Mouse (Mus musculus) v-Abl transformed pro-B cells (cell line): ENCODE measurements around the gene Impg1.

ENCODE experiments used
- in situ Hi-C, 2 experiments: fragments of 400-800 bp; cut with MboI; formaldehyde crosslinking; loops; one replicate each; pipeline ENCODE4 v1.15.1; 2025; ENCODE audit not compliant: unreplicated experiment in 2 of 2

Impg1 gene

DNA sequence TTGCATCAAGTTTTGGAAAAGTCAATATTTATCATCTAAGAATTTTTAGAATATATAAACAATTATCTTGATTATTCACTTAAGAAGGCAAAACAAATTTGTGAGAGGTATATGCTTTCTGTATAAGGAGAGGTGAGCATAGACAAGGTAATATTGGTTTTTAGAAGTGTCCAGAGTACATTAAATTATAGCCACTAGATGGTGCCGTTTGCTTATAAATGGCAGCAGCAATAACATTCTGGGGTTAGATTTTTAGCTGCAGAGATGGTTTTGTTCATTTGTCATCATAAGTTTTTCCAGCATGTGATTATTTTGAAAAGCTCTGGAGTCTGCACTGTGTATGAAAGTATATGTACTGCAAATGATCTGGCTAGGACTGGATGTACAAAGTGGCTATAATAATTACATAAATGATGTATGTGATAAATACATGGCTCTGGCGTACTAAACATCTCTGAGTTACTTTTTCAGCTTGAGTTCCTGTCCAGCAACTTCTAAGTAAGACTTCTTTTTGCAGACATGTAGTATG, 172.2 kb downstream of the Impg1 start:
- in situ Hi-C loops, result no loop called here

DNA sequence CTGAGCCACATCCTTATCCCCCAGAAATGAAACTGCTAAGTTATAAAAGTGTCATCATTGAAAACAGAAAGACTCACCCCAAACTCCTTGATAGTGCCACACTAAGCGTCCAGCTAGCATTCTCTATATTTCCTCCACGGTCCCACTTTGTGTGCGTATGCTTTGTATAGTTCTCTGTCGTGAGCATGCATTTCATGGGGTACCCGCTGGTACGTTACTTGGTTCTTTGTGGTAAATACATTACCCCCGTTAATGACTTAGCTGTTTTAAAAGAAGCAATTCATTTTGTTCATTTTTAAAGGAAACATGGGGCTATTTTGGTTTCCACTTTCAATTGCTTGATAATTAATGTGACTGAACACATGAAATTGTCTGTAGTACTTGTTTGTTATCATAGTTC, 178.4 kb downstream of the Impg1 start:
- in situ Hi-C loops, result no loop called here

DNA sequence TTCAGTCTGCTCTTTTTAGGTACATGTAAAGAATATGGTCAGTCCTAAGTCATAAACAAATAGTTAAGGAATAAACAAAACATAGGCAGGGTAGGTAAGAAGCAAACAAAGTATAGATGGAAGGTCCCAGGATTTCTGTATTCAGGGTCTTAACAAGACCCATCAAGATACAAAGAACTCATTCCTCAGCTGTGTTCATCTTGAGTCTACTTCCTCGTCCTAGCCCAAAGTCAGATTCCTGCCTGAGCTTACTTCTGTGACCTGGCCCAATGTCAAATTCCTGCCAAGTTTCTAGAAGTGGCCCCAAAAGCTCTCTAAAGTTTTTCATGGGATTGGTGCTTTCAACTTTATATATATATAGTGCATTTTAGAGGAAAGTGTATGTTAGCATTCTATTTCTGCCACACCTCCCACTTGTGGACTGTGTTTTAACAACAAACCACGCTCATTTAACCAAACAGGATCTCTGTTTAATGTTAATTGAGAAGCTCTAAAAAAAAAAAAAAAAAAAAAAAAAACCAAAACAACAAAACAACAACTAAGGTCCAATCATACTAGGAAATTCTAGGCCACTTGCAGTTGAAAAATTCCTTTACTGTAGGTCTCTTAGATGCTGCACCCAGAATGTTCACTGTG, 180.6 kb downstream of the Impg1 start:
- in situ Hi-C loops, result no loop called here

DNA sequence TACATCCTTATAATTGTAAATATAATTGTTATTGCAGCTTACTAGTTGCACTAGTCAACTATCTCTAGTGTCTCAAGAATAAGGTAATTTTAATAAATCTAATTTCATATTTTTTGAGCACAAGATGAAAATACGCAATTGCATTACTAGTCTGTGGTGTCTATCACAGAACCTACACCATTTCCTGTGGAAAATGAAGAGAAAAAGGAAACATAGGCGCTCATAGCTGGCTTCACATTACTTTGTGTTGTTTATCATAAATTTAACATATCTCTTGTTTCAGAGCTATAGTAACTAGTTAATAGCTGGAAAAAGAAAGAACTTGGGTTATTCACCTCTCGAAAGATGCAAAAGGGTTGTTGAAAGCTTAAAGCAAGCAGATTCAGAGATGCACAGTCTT, 182.9 kb downstream of the Impg1 start:
- in situ Hi-C loops, result no loop called here

DNA sequence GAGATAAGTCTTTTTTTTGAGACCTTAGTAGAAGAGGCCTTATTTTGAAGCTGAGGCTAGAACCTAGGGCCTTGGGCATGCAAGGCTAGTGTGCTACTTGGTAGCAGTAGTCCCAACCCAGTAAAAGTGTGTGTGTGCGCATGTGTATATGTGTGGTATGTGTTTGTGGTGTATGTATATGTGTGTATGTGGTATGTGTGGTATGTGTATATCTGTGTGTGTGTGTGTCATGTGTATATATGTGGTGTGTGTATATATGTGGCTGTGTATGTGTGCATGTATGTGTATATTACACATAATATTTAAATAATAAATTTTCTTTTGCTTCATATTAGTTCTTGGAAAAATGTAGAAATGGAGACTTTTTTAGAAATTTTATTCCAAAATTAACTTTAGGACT, 184.6 kb downstream of the Impg1 start:
- in situ Hi-C loops, result no loop called here

DNA sequence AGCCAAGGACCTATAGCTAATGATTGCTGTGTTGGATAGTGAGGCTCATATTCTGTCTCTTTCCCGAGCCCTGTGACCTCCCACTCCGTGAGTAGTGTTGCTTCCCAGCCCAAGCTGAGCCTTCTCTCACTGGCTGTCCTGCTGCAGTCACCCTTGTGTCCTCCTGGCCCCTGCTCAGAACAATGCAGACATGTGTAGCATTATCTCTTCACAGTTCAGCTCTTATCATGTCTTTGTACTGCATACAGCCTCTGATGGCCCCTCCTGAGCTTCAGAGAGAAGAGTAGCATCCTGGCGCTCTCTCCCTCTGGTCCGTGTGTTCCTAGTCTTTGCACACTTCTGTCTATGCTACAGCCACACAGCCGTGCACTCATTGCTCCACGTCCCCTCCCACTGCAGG, 187.5 kb downstream of the Impg1 start:
- in situ Hi-C loops, result no loop called here

DNA sequence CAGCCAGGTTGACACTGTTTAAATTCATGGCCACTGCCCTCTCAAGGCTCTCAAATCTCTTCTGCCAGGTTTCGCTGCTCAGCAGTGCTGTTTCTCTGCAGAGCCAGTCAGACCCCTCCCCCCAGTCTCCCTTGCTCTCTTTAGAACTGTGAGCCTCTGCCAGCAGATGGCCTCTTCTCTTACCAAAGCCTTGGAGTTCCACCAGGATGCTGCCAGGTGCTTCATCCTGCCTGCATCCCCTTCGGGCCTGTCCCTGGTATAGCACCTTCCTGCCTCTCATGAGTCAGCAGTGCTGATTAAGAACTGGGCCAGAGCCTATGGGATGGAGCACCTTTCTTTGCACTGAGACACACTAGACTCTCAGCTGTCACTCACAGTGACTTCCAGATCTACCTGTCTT, 188.1 kb downstream of the Impg1 start:
- in situ Hi-C loops, result no loop called here

DNA sequence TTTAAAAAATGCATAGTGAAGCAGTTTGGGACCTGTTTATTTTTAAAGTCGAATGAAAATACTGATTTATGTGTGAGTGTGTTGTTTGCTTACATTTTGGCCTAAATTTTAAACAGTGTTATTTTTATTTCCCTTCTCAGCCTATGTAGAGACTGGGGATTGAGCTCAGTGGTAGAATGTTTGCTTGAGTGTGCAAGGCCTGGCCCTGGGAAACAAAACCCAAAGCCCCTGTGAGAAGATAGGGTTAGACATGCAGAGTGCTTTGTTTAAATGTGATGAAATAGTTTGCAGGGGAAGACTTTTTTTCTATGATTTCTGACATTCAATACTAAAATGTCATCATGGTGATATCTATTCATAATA, 189.5 kb downstream of the Impg1 start:
- in situ Hi-C loops, result no loop called here

DNA sequence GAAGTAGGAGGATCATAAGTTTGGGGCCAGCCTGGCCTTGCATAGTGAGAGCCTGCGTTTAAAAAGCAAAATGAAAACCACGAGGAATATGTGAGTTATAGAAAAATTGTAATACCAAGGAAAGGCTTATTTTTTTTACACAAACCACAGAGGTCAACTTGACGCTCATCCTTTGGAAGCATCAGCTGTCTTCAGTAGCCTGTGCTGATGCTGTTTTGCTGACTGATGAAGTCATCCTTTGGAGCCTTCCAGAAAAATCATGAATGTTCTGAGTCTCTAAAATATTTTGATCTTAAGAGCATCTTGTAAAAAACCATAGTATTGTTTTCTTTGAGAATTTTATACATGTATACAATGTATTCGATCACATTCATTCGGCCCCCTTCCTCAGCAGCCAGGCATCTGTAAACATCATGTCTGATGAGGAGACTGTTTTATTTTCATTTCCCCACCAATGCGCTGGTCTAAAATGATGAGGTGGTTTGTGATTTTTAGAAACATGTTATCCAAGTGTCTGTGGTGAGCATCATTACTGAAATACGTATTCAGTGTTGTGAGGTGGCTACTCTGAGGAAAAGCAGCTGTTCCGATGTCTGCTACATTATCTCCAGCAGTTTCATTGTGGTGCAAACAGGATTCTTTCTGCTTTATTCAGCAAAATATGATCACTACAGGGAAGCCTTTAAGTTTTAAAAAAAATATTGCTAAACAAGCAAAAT, 190.1 kb downstream of the Impg1 start:
- in situ Hi-C loops, result no loop called here

DNA sequence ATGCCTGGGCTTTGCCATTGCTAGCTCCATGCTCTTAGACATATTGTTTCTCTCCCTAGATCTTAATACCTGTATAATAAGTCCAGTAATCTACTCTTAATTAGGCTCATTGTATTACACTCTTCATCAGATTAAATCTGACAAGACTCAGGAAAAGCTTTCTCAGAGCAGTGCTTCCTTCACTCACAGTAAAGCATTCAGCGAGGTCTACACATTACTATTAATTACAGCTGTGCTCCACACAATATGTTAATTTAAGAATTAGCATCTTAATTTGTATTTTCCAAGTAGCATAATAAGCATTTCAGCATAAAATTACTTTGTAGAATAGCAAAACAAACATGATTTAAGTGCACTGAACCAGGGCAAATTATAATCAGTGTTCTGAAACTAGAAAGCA, 192.3 kb downstream of the Impg1 start:
- in situ Hi-C loops, result no loop called here

DNA sequence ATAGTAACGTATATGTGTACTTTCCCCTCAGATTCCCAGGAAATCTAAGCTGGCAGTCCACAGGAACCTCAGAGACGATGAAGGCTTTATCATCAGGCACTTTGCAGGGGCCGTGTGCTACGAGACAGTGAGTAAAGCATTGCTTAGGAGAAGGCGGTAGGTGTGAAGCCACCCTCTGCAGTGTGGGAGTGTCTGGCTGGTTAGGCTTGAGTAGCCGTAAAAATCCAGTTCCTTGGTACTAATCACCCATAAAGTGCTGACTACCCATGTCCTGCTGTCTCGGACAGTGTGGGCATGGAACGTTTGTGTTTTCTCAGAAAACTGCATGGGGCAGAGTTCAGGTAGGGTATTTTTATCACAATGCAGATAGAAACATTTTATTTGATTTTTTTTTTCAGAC, 195.7 kb downstream of the Impg1 start:
- in situ Hi-C loops, result no loop called here

DNA sequence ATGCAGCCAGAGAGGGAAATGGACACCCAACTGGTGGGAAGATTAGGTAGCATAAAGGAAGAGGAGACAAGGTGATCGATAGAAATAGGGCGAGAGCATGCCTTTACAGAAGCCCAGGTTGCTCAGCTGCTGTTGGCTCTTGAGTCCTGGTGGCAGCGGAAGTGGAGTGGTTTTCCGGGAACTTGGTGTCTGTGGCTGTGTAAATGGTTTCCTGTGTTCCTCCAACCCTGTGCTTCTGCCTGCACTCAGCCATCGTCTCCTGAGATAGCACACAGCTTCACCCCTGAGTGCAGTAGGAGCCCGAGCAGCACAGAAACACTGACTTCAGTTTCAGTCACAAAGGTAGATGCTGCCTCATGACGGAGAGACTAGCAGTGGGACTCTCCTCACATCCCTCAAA, 198.8 kb downstream of the Impg1 start:
- in situ Hi-C loops, result no loop called here

DNA sequence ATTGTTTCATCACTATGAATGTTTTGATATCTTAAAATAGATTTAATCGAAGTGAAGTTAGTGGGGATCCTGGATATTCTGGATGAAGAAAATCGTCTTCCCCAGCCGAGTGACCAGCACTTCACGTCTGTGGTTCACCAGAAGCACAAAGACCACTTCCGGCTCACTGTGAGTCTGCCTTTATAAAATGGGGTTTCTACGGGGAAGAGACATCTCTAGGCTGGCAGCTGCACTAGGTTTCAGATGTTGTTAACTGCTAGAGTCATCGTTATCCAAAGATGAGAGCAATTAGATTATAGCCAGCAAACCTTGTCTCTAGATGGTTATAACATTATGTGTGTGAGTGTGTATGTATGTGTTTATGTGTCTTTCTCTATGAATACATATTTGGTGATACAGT, 199.2 kb downstream of the Impg1 start:
- in situ Hi-C loops, result no loop called here
